Mouse (Mus musculus) forebrain, embryonic 15.5 days (tissue): Measurements from ENCODE around the gene Twist2. TPM values are rescaled to one million over a fixed set of nuclear protein-coding genes. Genes with fewer than 3 reads are reported as not detected.

Source experiments
- ATAC-seq: fragments of 200-750 bp; cut with Nextera tagmentation; replicated peaks from 2 replicates; pipeline ENCODE4 v1.8.0; 2017; ENCODE audit warnings: mild to moderate bottlenecking, moderate TSS enrichment, moderate library complexity
- H3K27ac ChIP-seq: fragments of 300-500 bp; sonication (generic); replicated peaks from 2 replicates; pipeline ENCODE4 v1.5.1; 2015; ENCODE audit warnings: mild to moderate bottlenecking, inconsistent platforms
- H3K27me3 ChIP-seq: fragments of 300-500 bp; sonication (generic); 2 replicates; pipeline ENCODE4 v1.6.1; 2015; ENCODE audit warnings: inconsistent platforms
- H3K36me3 ChIP-seq: fragments of 300-500 bp; sonication (generic); 2 replicates; pipeline ENCODE4 v1.6.1; 2015; ENCODE audit warnings: mild to moderate bottlenecking, inconsistent platforms
- H3K4me1 ChIP-seq: fragments of 300-500 bp; sonication (generic); 2 replicates; pipeline ENCODE4 v1.6.1; 2015; ENCODE audit warnings: inconsistent platforms
- H3K4me2 ChIP-seq: fragments of 300-500 bp; sonication (generic); replicated peaks from 2 replicates; pipeline ENCODE4 v1.6.1; 2015; ENCODE audit warnings: mild to moderate bottlenecking, inconsistent platforms
- H3K4me3 ChIP-seq: fragments of 300-500 bp; sonication (generic); 2 replicates; pipeline ENCODE4 v1.5.1; 2015; ENCODE audit warnings: mild to moderate bottlenecking, inconsistent platforms
- H3K9ac ChIP-seq: fragments of 300-500 bp; sonication (generic); replicated peaks from 2 replicates; pipeline ENCODE4 v1.6.1; 2015; ENCODE audit warnings: mild to moderate bottlenecking, inconsistent platforms
- H3K9me3 ChIP-seq: fragments of 300-500 bp; sonication (generic); 2 replicates; pipeline ENCODE4 v1.6.1; 2016; ENCODE audit warnings: inconsistent platforms
- WGBS: fragments of 180-500 bp; shearing (Covaris S2); methylation state at CpG from one replicate; pipeline ENCODE4 v1.1.7; 2015; ENCODE audit warnings: mixed read lengths; 5-methylcytosine and 5-hydroxymethylcytosine counted together
- polyA plus RNA-seq: library from polyadenylated mRNA; unstranded; fragments of >200 nt; fragmentation: Nextera tagmentation; extraction: Ambion mirVana; gene quantifications from 2 replicates; pipeline ENCODE4 v1.2.1, GENCODE M21; 2015

The Twist2 gene
- polyA plus RNA-seq, 1 experiment from 2014 or later = 0.29 TPM

DNA sequence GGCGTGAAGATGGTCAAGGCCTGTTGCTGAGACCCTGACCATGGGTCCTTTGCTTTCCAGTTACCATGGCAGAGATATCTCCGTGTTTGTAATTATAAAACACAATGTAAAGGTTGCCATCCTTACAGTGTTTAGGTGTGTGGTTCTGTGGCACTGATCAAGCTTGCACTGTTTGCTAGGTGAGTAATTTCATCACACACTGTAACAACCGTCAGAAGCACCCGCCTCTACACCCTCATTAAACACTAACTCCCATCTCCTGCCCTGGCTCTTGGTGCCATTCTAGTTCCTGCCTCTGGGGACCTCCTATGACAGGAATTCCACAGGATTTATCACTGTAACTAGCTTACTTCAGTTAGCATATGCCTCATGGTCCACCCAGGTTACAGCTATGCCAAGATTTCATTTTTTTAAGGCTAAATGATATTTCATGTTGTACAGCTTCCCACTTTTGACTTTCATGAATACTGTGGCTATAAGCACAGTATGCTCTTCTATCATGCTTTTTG lies 21.1 kb downstream of the Twist2 start:
- no peak overlapping the region for H3K4me3 ChIP-seq
- ATAC-seq = no peak
- H3K4me1 ChIP-seq = no peaks in the 10 kb centered on the region
- H3K9me3 ChIP-seq = no peaks in the 10 kb centered on the region
- no peaks in the 10 kb centered on the region for H3K36me3 ChIP-seq
- H3K9ac ChIP-seq = no peak overlapping the region
- H3K27ac ChIP-seq = no peak overlapping the region
- no peak overlapping the region for H3K4me2 ChIP-seq
- H3K27me3 ChIP-seq = no peaks in the 10 kb centered on the region
- WGBS = 88% methylated on average over 4 of the region's 4 CpGs

DNA sequence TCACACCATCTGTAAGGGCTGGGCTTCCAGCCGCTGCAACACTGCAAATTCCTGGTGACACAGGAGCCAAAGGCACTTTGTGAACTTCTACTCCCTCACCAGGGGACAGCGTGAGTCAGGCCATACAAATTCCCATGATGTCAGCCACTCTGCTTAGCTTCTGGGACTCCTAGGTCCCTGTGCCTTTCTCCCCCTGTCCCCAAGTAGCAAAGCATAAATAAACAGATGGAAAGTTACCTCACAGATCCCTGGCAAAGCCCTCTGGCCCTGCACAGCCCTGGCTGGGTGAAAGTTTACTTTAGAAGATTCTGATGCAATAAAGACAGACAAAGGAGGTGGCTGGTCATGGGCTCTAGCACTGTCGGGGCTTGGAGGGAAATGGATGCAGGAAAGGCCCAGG lies 22.3 kb downstream of the Twist2 start:
- H3K9ac ChIP-seq = no peak overlapping the region
- H3K4me1 ChIP-seq = no peaks in the 10 kb centered on the region
- ATAC-seq = no peak
- H3K9me3 ChIP-seq = no peaks in the 10 kb centered on the region
- H3K27ac ChIP-seq = no peak overlapping the region
- no peaks in the 10 kb centered on the region for H3K27me3 ChIP-seq
- no peak overlapping the region for H3K4me3 ChIP-seq
- 67% methylated on average over 3 of the region's 3 CpGs for WGBS
- H3K36me3 ChIP-seq = no peaks in the 10 kb centered on the region
- no peak overlapping the region for H3K4me2 ChIP-seq

DNA sequence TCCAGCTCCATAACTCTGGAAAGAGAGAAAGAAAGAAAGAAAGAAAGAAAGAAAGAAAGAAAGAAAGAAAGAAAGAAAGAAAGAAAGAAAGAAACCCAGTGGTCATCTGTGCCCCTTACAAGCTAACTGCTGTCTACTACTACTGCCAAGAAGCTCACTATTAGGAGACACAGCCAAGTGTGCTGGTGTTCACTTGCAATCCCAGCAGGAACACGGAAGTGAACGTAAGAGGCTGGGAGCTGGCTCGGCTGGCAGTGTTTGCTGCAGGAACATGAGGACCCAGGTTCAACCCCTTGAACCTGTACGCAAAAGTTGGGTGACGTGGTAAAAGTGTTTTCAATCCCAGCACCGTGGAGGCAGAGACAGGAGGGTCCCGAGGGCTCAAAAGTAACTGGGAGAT lies 22.7 kb downstream of the Twist2 start:
- Histone ChIP-seq H3K36me3 (no peaks in the 10 kb centered on the region), H3K9me3 (no peaks in the 10 kb centered on the region), H3K4me2 (no peak overlapping the region), H3K9ac (no peak overlapping the region), H3K27me3 (no peaks in the 10 kb centered on the region), H3K4me3 (no peak overlapping the region), H3K4me1 (no peaks in the 10 kb centered on the region), H3K27ac (no peak overlapping the region)
- no peak for ATAC-seq
- WGBS = 89% methylated on average over 7 of the region's 7 CpGs

DNA sequence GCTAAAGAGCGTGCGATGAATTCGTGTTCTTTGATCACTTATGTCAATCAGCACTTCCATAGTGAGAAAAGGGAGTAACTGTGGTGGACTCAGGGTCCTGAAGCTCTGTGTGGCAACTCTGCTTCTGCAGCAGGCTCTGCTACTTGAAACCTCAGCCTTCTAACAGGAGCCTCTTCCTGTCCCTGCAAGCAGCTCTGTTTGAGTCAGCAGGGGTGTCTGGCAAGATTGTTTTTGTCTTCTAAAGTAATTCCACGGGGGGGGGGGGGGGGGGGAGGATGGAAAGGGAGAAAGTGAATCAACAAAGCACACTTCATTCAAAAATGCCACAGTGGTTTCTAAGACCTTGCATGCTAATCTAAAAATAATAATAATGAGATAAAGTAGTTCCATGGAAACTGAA lies 24.0 kb downstream of the Twist2 start:
- no peak overlapping the region for H3K4me3 ChIP-seq
- no peak overlapping the region for H3K9ac ChIP-seq
- no peak overlapping the region for H3K27ac ChIP-seq
- WGBS = 50% methylated on average over 4 of the region's 4 CpGs
- H3K36me3 ChIP-seq = no peaks in the 10 kb centered on the region
- no peak overlapping the region for H3K4me2 ChIP-seq
- ATAC-seq = no peak
- H3K27me3 ChIP-seq = no peaks in the 10 kb centered on the region
- no peaks in the 10 kb centered on the region for H3K9me3 ChIP-seq
- no peaks in the 10 kb centered on the region for H3K4me1 ChIP-seq

DNA sequence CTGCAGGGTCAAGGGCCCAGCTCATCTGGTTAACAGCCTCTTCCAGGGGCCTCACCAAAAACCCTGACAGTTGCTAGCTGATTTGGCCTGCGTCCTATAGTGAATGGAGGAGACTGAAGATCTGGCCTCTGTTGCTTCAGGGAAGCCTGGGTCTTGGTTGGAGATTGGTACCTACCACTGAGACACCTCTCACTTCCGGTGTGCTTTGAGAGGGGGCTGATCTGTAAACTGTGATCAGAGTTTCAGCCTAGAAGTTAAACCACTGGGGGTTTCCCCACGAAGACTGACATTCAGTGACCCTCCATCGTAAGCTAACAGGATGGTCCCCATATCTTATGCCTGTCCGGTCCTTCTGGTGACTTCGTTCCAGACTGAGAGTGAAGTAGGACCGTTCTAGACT lies 30.7 kb downstream of the Twist2 start:
- no peaks in the 10 kb centered on the region for H3K4me1 ChIP-seq
- no peaks in the 10 kb centered on the region for H3K27me3 ChIP-seq
- 89% methylated on average over 7 of the region's 7 CpGs for WGBS
- no peak overlapping the region for H3K4me2 ChIP-seq
- ATAC-seq = no peak
- H3K9ac ChIP-seq = no peak overlapping the region
- no peaks in the 10 kb centered on the region for H3K36me3 ChIP-seq
- H3K27ac ChIP-seq = no peak overlapping the region
- H3K9me3 ChIP-seq = no peaks in the 10 kb centered on the region
- no peak overlapping the region for H3K4me3 ChIP-seq

DNA sequence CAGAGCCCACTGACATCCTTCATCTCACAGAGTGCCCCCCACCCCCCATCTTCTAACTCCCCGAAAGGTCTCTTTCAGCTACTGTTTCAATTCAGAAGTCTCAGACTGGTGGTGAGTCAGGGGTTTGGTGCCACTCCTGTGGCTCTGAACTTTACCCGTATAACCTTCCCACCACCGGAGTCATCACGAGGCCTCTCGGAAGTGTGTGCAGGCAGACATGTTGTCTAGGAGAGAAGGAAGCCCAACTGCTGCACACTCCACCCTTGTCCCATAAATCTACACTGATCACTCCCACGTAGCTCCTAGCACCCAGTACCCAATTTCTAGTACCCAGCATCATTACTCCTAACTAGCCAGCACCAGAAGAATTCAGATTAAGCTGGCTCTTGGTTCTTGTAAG lies 38.3 kb downstream of the Twist2 start:
- H3K4me3 ChIP-seq = no peak overlapping the region
- WGBS = 88% methylated on average over 6 of the region's 6 CpGs
- H3K36me3 ChIP-seq = no peaks in the 10 kb centered on the region
- no peaks in the 10 kb centered on the region for H3K4me1 ChIP-seq
- H3K27me3 ChIP-seq = no peaks in the 10 kb centered on the region; the same call in 1 of the 2 replicates
- no peaks in the 10 kb centered on the region for H3K9me3 ChIP-seq
- no peak overlapping the region for H3K27ac ChIP-seq
- H3K9ac ChIP-seq = no peak overlapping the region
- no peak for ATAC-seq
- H3K4me2 ChIP-seq = no peak overlapping the region

DNA sequence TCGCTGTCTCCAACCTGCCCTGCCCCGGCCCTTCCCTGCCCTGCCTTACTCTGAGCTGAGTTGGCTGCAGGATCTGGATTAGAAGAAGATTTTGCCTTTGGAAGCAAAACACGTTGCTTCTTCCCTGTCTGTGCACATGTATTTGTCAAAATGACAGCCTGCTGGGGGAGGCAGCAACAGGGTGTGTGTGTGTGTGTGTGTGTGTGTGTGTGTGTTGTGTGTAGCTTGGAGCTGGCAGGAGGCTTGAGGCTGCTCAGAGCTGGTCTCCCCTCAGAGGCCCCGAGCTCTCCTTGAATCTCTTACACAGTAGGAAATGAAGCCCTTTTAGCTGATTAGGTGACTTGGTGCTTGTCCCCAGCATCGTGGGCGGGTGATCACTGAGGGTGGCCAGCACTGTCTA lies 38.7 kb downstream of the Twist2 start:
- Histone ChIP-seq H3K27ac (no peak overlapping the region), H3K4me3 (no peak overlapping the region), H3K9ac (no peak overlapping the region), H3K4me2 (no peak overlapping the region), H3K4me1 (no peaks in the 10 kb centered on the region), H3K9me3 (no peaks in the 10 kb centered on the region), H3K27me3 (no peaks in the 10 kb centered on the region; the same call in 1 of the 2 replicates), H3K36me3 (no peaks in the 10 kb centered on the region)
- no peak for ATAC-seq
- whole genome bisulfite sequencing = 86% methylated on average over 6 of the region's 6 CpGs

DNA sequence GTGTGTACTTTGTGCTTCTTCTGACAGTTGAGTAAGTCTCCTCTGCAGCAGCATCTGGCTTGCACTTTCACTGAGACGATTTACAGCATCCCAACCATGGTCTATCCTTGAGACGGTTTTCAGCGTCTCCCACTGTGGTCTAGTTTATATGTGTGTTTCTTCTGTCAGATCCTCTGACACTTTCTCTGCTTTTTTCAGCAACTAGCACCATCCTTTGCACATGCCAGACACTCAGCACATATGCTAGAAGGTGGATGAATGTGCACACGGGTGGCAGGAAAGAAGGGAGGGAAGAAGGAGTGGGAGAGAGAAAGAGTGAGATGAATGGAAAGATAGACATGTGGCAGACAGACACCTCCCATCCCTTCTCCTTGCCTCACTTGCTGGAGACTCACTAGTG lies 43.0 kb downstream of the Twist2 start:
- Histone ChIP-seq H3K27ac (no peak overlapping the region), H3K4me3 (no peak overlapping the region), H3K4me2 (no peak overlapping the region), H3K9ac (no peak overlapping the region), H3K27me3 (peaks cover 5% of the 10 kb centered on the region; the same call in 1 of the 2 replicates), H3K4me1 (0 out of 2 replicates have a peak, but pooled peaks cover 4% of the 10 kb centered on the region), H3K36me3 (no peaks in the 10 kb centered on the region), H3K9me3 (no peaks in the 10 kb centered on the region)
- WGBS = 81% methylated on average over 4 of the region's 4 CpGs
- no peak for ATAC-seq

DNA sequence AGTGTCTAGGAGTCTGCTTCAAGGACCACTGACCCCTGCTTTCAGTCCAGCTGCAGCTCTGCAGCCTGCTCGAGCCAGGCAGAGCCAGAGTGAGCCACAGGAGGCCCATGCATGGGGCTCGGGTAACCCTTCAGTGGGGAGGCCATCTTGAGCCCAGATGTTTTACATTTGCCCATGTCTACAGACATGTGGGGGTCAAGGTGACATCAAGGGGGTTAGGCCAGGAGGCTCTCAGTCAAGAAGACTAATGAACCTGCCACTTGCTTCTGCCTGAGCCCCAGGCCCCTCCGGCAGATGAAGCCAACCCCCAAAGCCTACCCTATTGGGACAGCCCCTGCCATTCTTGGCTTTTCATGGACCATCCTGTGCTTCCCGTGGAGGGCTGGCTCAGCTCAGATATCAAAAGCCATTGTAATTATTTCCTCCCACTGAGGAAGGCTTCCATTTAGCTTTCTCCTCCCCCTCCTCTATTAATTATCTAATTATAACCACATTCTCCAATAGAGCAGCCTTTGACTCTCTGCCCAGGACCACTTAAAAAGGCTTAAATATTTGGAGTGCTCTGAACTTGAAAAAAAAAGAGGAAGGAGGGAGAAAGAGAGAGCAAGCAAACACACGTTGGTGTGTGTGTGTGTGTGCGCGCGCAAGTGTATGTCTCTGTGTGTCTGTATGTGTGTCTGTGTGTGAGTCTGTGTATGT lies 43.6 kb downstream of the Twist2 start:
- no peak overlapping the region for H3K4me2 ChIP-seq
- no peak overlapping the region for H3K4me3 ChIP-seq
- ATAC-seq = 0 out of 2 replicates have a peak, but pooled peaks have one; percentile 26
- 41% methylated on average over 8 of the region's 8 CpGs for WGBS
- no peaks in the 10 kb centered on the region for H3K9me3 ChIP-seq
- H3K4me1 ChIP-seq = 0 out of 2 replicates have a peak, but pooled peaks cover 4% of the 10 kb centered on the region
- H3K9ac ChIP-seq = no peak overlapping the region
- H3K36me3 ChIP-seq = no peaks in the 10 kb centered on the region
- H3K27ac ChIP-seq = no peak overlapping the region
- peaks cover 5% of the 10 kb centered on the region; the same call in 1 of the 2 replicates for H3K27me3 ChIP-seq

DNA sequence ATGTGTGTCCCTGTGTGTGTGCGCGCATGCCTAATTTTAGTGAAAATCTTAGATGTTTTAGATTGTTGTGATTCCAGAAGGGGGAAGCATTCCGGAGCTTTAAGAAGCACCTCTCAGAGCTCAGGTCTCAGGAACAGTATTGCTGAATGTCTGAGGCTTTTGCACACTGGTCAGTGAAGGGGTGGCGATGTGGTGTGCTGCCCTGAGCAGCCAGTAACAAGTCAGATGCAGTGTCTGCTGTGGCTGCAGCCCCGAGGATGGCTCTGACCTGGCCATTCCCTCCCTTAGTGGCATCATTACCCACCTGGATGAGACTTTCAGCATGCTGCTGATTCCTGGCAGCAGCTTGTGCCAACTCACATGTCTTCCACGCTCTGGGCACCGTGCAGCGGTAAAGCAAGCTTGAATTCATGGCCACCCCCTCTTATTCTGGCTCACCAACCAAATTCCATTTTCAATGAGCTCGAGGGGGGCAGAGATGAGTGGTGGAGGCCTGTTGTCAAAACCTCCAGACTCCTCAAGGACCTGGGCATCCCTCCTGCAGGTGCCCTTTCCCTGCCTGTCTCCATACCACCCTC lies 44.2 kb downstream of the Twist2 start:
- no peak overlapping the region for H3K4me2 ChIP-seq
- WGBS = 68% methylated on average over 9 of the region's 9 CpGs
- no peak for ATAC-seq

DNA sequence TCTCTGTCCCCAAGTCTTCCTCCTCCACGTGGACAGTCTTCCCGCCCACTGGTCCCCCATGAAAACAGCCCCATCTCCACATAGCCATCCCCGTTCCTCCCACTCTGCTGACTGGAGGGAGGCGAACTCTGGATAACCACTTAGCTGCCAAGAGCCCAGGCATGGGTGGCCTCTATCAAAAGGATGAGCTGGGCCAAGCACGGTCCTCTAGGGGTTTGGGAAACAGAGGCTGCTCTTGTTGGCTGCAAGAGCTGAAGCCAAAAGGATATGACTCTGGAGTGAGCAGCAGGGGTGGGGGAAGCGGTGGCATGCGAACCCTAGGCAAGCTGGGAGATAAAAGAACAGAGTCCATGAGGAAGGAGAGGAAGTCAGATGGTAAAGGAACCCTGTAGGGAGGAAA lies 50.0 kb downstream of the Twist2 start:
- Histone ChIP-seq H3K4me2 (no peak overlapping the region), H3K4me3 (no peak overlapping the region), H3K4me1 (no peaks in the 10 kb centered on the region), H3K36me3 (no peaks in the 10 kb centered on the region), H3K9me3 (no peaks in the 10 kb centered on the region), H3K9ac (no peak overlapping the region), H3K27ac (no peak overlapping the region), H3K27me3 (0 out of 2 replicates have a peak, but pooled peaks cover 5% of the 10 kb centered on the region)
- WGBS = 79% methylated on average over 7 of the region's 7 CpGs
- no peak for ATAC-seq

More for the DNA sequence above, 44.2 kb downstream of the Twist2 start:
- Histone ChIP-seq H3K36me3 (no peaks in the 10 kb centered on the region), H3K9ac (no peak overlapping the region), H3K27ac (no peak overlapping the region), H3K4me3 (no peak overlapping the region), H3K9me3 (no peaks in the 10 kb centered on the region), H3K4me1 (0 out of 2 replicates have a peak, but pooled peaks cover 4% of the 10 kb centered on the region), H3K27me3 (peaks cover 5% of the 10 kb centered on the region; the same call in 1 of the 2 replicates)

DNA sequence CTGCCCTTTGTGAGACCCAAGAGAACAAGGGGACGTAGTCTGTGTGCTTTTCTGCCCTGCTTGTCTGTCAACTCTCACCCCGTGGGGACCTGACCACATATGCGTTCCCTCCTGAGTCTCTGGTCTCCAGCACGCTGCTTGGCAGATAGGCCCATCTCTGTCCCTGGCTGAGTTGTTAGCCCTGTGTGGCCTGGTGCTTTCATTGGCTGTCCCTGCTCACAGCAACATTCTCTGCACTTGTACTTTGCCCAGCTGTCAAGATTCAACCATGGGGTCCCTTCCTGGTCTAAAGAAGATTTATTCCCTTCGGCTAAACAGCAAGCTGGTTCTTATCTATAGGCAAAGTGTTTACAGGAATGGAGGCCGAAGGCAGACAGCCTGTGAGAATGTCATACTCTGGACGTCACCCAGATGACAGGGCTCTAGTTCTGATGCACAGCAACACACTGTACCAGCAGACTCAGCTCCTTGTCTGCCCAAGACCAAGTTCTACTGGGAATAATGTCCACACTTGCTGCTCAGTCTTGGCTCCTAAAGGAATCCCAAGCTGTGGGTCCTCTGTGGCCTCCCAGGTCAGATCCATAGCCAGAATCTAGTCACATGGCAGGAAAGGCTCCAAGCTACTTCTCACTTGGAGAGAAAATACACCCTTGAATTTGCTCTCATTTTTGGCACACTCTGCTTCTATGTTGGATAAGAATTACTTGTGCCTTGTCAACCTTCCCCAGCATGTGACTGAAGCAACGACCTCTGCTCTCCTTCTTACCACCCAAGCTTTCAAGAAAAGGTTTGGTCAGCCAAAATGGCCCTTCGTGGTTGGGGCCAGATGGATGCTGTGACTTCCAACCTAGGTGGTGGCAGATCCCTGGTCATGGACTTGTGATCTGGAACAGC lies 55.8 kb downstream of the Twist2 start:
- whole genome bisulfite sequencing = 82% methylated on average over 9 of the region's 9 CpGs
- Histone ChIP-seq H3K9ac (no peak overlapping the region), H3K27ac (no peak overlapping the region), H3K4me1 (no peaks in the 10 kb centered on the region), H3K9me3 (no peaks in the 10 kb centered on the region), H3K36me3 (no peaks in the 10 kb centered on the region), H3K4me3 (no peak overlapping the region), H3K4me2 (no peak overlapping the region), H3K27me3 (no peaks in the 10 kb centered on the region)
- ATAC-seq = no peak
